Mouse (Mus musculus) A20 (cell line): Measurements from ENCODE around the gene Gna11.
A peak's percentile ranks its signal among the peaks of the same experiment; 100 is the strongest.

ENCODE experiments used
- DNase-seq: peaks from one replicate; pipeline ENCODE4 v3.0.0-alpha.2; 2011; ENCODE audit warnings: low read depth, low spot score

Gene Gna11

GRCm38 (mm10) chr10:81543633-81544032, 1.4 kb downstream of the Gna11 start:
- no peak for DNase-seq

- DNase-seq, result no peak
Observed at GRCm38 (mm10) chr10:81542727-81543460, 2.1 kb downstream of the Gna11 start.

GRCm38 (mm10) chr10:81541803-81542202, 3.2 kb downstream of the Gna11 start:
- no peak for DNase-seq

- no peak for DNase-seq
Observed at GRCm38 (mm10) chr10:81541363-81541762, 3.6 kb downstream of the Gna11 start.

GRCm38 (mm10) chr10:81538321-81539048, 6.5 kb downstream of the Gna11 start:
- DNase-seq, result peak; percentile 70

- no peak for DNase-seq
Observed at GRCm38 (mm10) chr10:81537429-81537828, 7.6 kb downstream of the Gna11 start.

- DNase-seq, result peak; percentile 33
Observed at GRCm38 (mm10) chr10:81536734-81537133, 8.3 kb downstream of the Gna11 start.

GRCm38 (mm10) chr10:81534826-81535225, 10.2 kb downstream of the Gna11 start:
- DNase-seq, result no peak

- DNase-seq, result peak; percentile 86
Observed at GRCm38 (mm10) chr10:81526779-81527178, 18.2 kb downstream of the Gna11 start.

- no peak for DNase-seq
Observed at GRCm38 (mm10) chr10:81525017-81525694, 19.8 kb downstream of the Gna11 start.

- no peak for DNase-seq
Observed at GRCm38 (mm10) chr10:81524051-81524605, 20.9 kb downstream of the Gna11 start, which contains the start of gene Gna15. Gene Gna15, minus strand, starts transcription at chr10:81524225.

GRCm38 (mm10) chr10:81523570-81523969, 21.4 kb downstream of the Gna11 start:
- DNase-seq, result no peak

GRCm38 (mm10) chr10:81523142-81523541, 21.8 kb downstream of the Gna11 start:
- no peak for DNase-seq

GRCm38 (mm10) chr10:81519978-81520365, 25.0 kb downstream of the Gna11 start:
- DNase-seq, result no peak

- DNase-seq, result peak; percentile 77
Observed at GRCm38 (mm10) chr10:81519227-81519977, 25.6 kb downstream of the Gna11 start.

- peak; percentile 91 for DNase-seq
Observed at GRCm38 (mm10) chr10:81518546-81518945, 26.4 kb downstream of the Gna11 start.

- DNase-seq, result peak; percentile 90
Observed at GRCm38 (mm10) chr10:81517227-81517626, 27.8 kb downstream of the Gna11 start.

- no peak for DNase-seq
Observed at GRCm38 (mm10) chr10:81513798-81514197, 31.2 kb downstream of the Gna11 start.

- DNase-seq, result no peak
Observed at GRCm38 (mm10) chr10:81510246-81510810, 34.7 kb downstream of the Gna11 start.

- DNase-seq, result no peak
Observed at GRCm38 (mm10) chr10:81507691-81508489, 37.1 kb downstream of the Gna11 start.
